Mouse (Mus musculus) urinary bladder, postnatal 36 days (tissue): ENCODE measurements around the gene Olfr724.
"Not testable (repeated sequence)": the region's sequence is repeated elsewhere in the genome, so short reads cannot be mapped to it uniquely, and the experiment has no call there.

Source experiments
- DNase-seq, 2 experiments: peaks; one replicate each; pipeline ENCODE4 v3.0.0; 2022; ENCODE audit warnings: low spot score in 2 of 2, mixed read lengths in 1 of 2

Olfr724 gene

DNA sequence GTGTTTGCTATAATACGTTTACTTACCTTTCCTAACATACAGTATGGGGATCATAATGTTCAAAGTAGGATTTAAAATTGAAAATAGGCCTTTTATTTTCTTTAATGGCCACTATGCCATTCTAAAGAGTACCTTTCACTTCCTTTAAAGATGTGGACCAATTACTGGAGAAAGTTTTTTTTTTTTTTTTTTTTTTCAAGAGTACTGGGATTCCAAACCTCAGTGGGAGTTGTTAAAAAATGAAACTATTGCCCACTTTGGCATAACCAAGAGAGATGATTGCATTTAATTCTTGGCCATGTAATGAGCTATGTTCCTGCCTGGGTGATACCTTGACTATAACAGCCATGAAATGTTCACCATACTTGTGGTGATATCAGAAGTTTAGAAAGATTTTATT, at the start of gene Olfr724:
Gene Olfr724 (minus strand): TSS at position 101 of the 400 bp plus-strand sequence.
- not testable (repeated sequence) for DNase-seq

DNA sequence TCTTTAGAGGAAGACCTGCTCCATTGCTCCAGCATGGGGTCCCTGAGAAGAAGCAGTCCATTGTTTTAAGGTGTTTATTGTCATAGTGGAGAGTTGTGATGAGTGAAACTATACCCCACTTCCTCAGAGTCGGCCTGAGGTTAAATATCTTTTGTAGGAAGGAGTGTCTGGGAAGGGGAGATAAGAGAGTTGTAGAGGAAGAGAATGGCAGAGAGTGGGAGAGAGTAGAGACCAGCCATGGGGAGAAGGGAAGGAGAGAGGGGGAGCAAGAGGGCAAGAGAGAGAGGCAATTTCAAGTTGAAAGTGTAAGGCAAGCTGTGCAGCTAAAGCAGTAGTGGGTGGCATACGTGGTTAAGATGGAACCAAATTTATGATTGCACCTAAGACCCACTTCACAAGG, 7.2 kb downstream of the Olfr724 start:
- no peak for DNase-seq

DNA sequence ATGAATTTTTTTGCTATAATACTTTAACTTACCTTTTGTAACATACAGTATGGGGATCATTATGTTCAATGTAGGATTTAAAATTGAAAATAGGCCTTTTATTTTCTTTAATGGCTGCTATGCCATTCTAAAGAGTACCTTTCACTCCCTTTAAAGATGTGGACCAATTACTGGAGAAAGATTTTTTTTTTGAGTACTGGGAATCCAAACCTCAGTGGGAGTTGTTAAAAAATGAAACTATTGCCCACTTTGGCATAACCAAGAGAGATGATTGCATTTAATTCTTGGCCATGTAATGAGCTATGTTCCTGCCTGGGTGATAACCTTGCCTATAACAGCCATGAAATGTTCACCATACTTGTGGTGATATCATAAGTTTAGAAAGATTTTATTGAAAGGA, 31.4 kb downstream of the Olfr724 start, which contains the start of gene Olfr723:
Gene Olfr723 (minus strand): TSS at position 101 of the 400 bp plus-strand sequence.
- not testable (repeated sequence) for DNase-seq
